Mouse (Mus musculus): ENCODE results near the gene Kcnip1. TPM values are rescaled to one million over a fixed set of nuclear protein-coding genes. Genes with fewer than 3 reads are reported as not detected.

Gene Kcnip1
- polyA plus RNA-seq, 1 experiment from 2014 or later, result not detected

- Histone ChIP-seq H3K27ac (no peak overlapping the region), H3K4me1 (replicated peaks) (no peaks in the 10 kb centered on the region), H3K9ac (no peak overlapping the region), H3K36me3 (no peaks in the 10 kb centered on the region), H3K4me2 (no peak overlapping the region), H3K27me3 (no peaks in the 10 kb centered on the region), H3K4me3 (no peak overlapping the region), H3K9me3 (replicated peaks) (no peaks in the 10 kb centered on the region)
- 66% methylated on average over 13 of the region's 13 CpGs for WGBS
- no peak for ATAC-seq (replicated peaks; ENCODE audit: insufficient number of reproducible peaks, insufficient read depth, low FRiP score, low read depth)
Measured at GRCm38 (mm10) chr11:33660016-33660913, 332.7 kb downstream of the Kcnip1 start.

DNA sequence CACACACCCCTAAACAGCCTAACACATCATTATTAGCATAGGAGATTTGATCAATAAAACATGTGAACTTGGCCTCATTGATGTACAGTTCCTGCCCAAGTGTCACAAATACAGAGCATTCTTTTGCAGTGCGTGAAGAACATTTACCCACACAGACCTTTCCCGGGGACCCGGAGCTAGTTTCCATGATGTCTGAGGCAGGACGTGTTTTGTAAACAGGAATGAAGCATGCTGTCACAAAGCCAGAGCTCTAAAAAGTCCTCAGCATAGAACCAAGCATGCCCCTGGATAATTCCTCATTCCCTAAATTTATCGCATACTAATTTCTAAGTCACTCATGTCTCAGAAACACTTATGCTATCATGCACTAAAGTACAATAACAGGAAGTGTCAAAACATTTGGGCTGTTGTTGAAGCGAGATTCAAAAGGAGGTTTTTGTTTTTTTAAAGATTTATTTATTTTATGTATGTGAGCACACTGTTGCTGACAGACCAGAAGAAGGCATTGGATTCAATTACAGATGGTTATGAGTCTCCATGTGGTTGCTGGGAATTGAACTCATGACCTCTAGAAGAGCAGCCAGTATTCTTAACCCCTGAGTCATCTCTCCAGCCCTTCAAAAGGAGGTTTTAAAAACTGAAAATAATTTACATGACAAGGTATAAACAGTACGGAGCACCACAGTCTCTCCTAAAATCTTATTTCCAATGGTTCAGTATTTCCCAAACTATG is 336.9 kb downstream of the Kcnip1 start:
- H3K4me2 ChIP-seq, result no peak overlapping the region
- no peak for ATAC-seq (replicated peaks; ENCODE audit: insufficient number of reproducible peaks, insufficient read depth, low FRiP score, low read depth)
- H3K9me3 ChIP-seq (replicated peaks), result no peaks in the 10 kb centered on the region
- no peak overlapping the region for H3K9ac ChIP-seq
- no peak overlapping the region for H3K27ac ChIP-seq
- no peak overlapping the region for H3K4me3 ChIP-seq
- no peaks in the 10 kb centered on the region for H3K4me1 ChIP-seq (replicated peaks)
- 61% methylated on average over 7 of the region's 7 CpGs for WGBS
- no peaks in the 10 kb centered on the region for H3K36me3 ChIP-seq
- H3K27me3 ChIP-seq, result no peaks in the 10 kb centered on the region

DNA sequence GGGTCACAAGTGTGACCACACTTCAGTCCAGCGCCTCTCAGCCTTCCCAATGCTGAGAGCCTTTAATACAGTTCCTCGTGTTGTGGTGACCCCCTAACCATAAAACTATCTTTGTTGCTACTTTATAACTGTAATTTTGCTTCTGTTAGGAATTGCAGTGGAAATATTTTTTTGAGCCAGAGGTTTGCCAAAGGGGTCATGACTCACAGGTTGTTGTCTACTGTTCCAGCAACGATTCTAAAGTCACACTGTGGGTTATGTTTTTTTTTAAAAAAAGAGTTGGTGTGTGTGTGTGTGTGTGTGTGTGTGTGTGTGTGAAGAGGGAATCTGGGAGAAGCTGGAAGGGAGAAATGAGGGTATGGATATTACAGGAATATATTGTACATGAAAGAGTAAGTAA is 337.7 kb downstream of the Kcnip1 start:
- no peaks in the 10 kb centered on the region for H3K9me3 ChIP-seq (replicated peaks)
- H3K4me1 ChIP-seq (replicated peaks), result no peaks in the 10 kb centered on the region
- no peak overlapping the region for H3K27ac ChIP-seq
- no peak for ATAC-seq (replicated peaks; ENCODE audit: insufficient number of reproducible peaks, insufficient read depth, low FRiP score, low read depth)
- no peak overlapping the region for H3K4me3 ChIP-seq
- no peak overlapping the region for H3K4me2 ChIP-seq
- no peaks in the 10 kb centered on the region for H3K36me3 ChIP-seq
- 63% methylated on average over 3 of the region's 3 CpGs for WGBS
- no peak overlapping the region for H3K9ac ChIP-seq
- H3K27me3 ChIP-seq, result no peaks in the 10 kb centered on the region

DNA sequence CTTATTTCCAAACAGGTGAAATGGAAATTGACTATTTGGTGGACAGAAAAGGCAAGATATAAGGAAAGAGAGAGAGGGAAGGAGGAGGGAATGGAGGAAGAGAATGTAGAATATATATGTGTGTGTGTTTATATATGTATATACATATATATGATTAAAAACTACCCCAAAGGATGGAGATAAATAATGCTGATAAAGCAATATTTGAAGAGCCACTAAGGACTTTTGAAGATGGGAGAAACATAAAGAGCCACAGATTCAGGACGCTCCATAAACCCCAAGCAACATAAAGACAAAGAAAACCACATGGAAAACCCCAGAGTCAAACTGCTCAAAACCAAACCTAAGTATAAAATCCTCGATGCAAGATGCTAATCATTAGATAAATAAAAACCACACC is 338.5 kb downstream of the Kcnip1 start:
- no peaks in the 10 kb centered on the region for H3K27me3 ChIP-seq
- no peak overlapping the region for H3K9ac ChIP-seq
- H3K9me3 ChIP-seq (replicated peaks), result no peaks in the 10 kb centered on the region
- no peaks in the 10 kb centered on the region for H3K36me3 ChIP-seq
- 64% methylated on average over 2 of the region's 2 CpGs for WGBS
- no peak overlapping the region for H3K27ac ChIP-seq
- H3K4me2 ChIP-seq, result no peak overlapping the region
- no peak overlapping the region for H3K4me3 ChIP-seq
- no peaks in the 10 kb centered on the region for H3K4me1 ChIP-seq (replicated peaks)
- ATAC-seq (replicated peaks; ENCODE audit: insufficient number of reproducible peaks, insufficient read depth, low FRiP score, low read depth), result no peak

- Histone ChIP-seq H3K27ac (no peak overlapping the region), H3K36me3 (no peaks in the 10 kb centered on the region), H3K4me3 (no peak overlapping the region), H3K9ac (no peak overlapping the region), H3K4me1 (replicated peaks) (no peaks in the 10 kb centered on the region), H3K27me3 (no peaks in the 10 kb centered on the region), H3K9me3 (replicated peaks) (no peaks in the 10 kb centered on the region), H3K4me2 (no peak overlapping the region)
- ATAC-seq (replicated peaks; ENCODE audit: insufficient number of reproducible peaks, insufficient read depth, low FRiP score, low read depth), result no peak
- WGBS, result 59% methylated on average over 2 of the region's 2 CpGs
Measured at GRCm38 (mm10) chr11:33649358-33649757, 343.6 kb downstream of the Kcnip1 start.

GRCm38 (mm10) chr11:33637107-33637506 is 355.8 kb downstream of the Kcnip1 start:
- WGBS, result 85% methylated on average over 2 of the region's 2 CpGs
- ATAC-seq (replicated peaks; ENCODE audit: insufficient number of reproducible peaks, insufficient read depth, low FRiP score, low read depth), result no peak
- Histone ChIP-seq H3K27me3 (no peaks in the 10 kb centered on the region), H3K9me3 (replicated peaks) (no peaks in the 10 kb centered on the region), H3K4me2 (no peak overlapping the region), H3K4me1 (replicated peaks) (no peaks in the 10 kb centered on the region), H3K9ac (no peak overlapping the region), H3K27ac (no peak overlapping the region), H3K36me3 (no peaks in the 10 kb centered on the region), H3K4me3 (no peak overlapping the region)

DNA sequence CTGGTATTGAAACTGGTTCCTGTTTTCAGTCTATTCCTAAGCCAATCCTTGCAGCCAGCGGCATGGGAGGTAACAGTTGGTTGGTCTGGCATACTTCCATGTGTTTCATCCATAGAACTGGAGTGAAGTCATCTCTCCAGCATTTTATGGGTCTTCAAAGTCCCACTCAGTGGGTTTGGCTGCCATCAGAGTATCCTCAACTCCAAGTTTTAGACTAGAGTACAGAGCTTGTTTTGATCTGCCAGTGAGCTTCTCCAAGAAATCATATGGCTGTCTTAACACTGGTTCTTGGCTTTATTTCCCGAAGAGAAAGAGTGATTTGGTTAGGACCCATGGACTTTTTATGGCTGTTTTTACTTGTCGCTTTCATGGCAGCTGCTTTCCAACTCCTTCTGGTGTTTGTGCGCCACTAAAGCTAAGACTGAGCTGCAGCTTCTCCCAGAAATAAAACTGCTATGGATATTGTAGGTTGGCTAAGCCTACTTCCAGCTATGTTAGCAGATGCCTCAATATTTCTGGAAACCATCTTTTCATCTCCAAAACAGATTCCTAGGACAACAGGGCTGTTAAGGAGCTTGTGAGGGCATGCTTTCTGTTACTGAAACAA is 365.7 kb downstream of the Kcnip1 start:
- no peaks in the 10 kb centered on the region for H3K9me3 ChIP-seq (replicated peaks)

GRCm38 (mm10) chr11:33614218-33614617 is 378.7 kb downstream of the Kcnip1 start:
- H3K4me3 ChIP-seq, result no peak overlapping the region
- no peak overlapping the region for H3K27ac ChIP-seq
- ATAC-seq (replicated peaks; ENCODE audit: insufficient number of reproducible peaks, insufficient read depth, low FRiP score, low read depth), result peak; percentile 53; the same call in 1 of the 2 replicates
- WGBS, result 7% methylated on average over 15 of the region's 15 CpGs
- H3K9ac ChIP-seq, result no peak overlapping the region
- H3K4me2 ChIP-seq, result no peak overlapping the region
- H3K9me3 ChIP-seq (replicated peaks), result no peaks in the 10 kb centered on the region
- H3K4me1 ChIP-seq (replicated peaks), result no peaks in the 10 kb centered on the region
- H3K36me3 ChIP-seq, result no peaks in the 10 kb centered on the region
- peaks cover 15% of the 10 kb centered on the region for H3K27me3 ChIP-seq

More for the DNA sequence above, 365.7 kb downstream of the Kcnip1 start:
- Histone ChIP-seq H3K36me3 (no peaks in the 10 kb centered on the region), H3K27me3 (no peaks in the 10 kb centered on the region), H3K4me3 (no peak overlapping the region), H3K4me2 (no peak overlapping the region), H3K9ac (no peak overlapping the region), H3K4me1 (replicated peaks) (no peaks in the 10 kb centered on the region), H3K27ac (no peak overlapping the region)
- ATAC-seq (replicated peaks; ENCODE audit: insufficient number of reproducible peaks, insufficient read depth, low FRiP score, low read depth), result no peak
- 72% methylated on average over 4 of the region's 4 CpGs for WGBS

- H3K4me2 ChIP-seq, result no peak overlapping the region
- no peak overlapping the region for H3K4me3 ChIP-seq
- H3K27me3 ChIP-seq, result no peaks in the 10 kb centered on the region; the same call in 1 of the 2 replicates
- no peaks in the 10 kb centered on the region for H3K9me3 ChIP-seq (replicated peaks)
- H3K4me1 ChIP-seq (replicated peaks), result no peaks in the 10 kb centered on the region
- ATAC-seq (replicated peaks; ENCODE audit: insufficient number of reproducible peaks, insufficient read depth, low FRiP score, low read depth), result 0 out of 2 replicates have a peak, but pooled peaks have one; percentile 14
- no peaks in the 10 kb centered on the region for H3K36me3 ChIP-seq
- H3K27ac ChIP-seq, result no peak overlapping the region
- H3K9ac ChIP-seq, result no peak overlapping the region
- 13% methylated on average over 3 of the region's 3 CpGs for WGBS
Measured at GRCm38 (mm10) chr11:33607784-33608183, 385.2 kb downstream of the Kcnip1 start.

GRCm38 (mm10) chr11:33603174-33603573 is 389.8 kb downstream of the Kcnip1 start:
- no peaks in the 10 kb centered on the region for H3K36me3 ChIP-seq
- H3K4me2 ChIP-seq, result no peak overlapping the region
- no peak overlapping the region for H3K9ac ChIP-seq
- H3K4me3 ChIP-seq, result no peak overlapping the region
- no peaks in the 10 kb centered on the region for H3K4me1 ChIP-seq (replicated peaks)
- no peaks in the 10 kb centered on the region for H3K9me3 ChIP-seq (replicated peaks)
- H3K27ac ChIP-seq, result no peak overlapping the region
- ATAC-seq (replicated peaks; ENCODE audit: insufficient number of reproducible peaks, insufficient read depth, low FRiP score, low read depth), result no peak
- whole genome bisulfite sequencing, result 53% methylated on average over 2 of the region's 2 CpGs
- no peaks in the 10 kb centered on the region for H3K27me3 ChIP-seq

DNA sequence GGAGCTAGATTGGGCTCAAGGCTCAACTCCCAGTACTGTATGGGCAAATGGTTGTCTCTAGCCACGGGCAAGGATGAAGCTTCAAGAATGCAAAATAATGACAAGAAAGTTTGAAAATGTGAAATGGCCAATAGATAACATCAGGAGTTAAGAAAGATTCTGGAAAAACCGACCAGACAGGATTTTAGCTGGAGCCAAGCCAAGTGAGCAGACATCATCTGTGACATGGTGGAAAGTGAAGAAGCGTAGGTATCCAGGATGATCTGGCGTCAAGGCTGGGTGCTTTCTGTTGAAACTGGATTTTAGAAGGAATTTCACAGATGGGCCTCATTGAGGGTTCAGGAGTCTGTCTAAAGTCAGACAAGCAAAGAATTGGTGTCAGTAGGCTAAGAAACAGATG is 394.0 kb downstream of the Kcnip1 start, which contains the start of gene D130052B06Rik:
Gene D130052B06Rik (plus strand): TSS at position 317 of the 400 bp plus-strand sequence.
- no peak for ATAC-seq (replicated peaks; ENCODE audit: insufficient number of reproducible peaks, insufficient read depth, low FRiP score, low read depth)
- Histone ChIP-seq H3K4me3 (no peak within 1 kb of the TSS), H3K27ac (no peak within 1 kb of the TSS), H3K36me3 (no peaks in the 10 kb centered on the region), H3K27me3 (no peaks in the 10 kb centered on the region), H3K9ac (no peak within 1 kb of the TSS), H3K4me2 (no peak within 1 kb of the TSS), H3K4me1 (replicated peaks) (no peaks in the 10 kb centered on the region), H3K9me3 (replicated peaks) (no peaks in the 10 kb centered on the region)
- 63% methylated on average over 4 of the region's 4 CpGs for WGBS

Data from heart, embryonic 15.5 days (tissue).